Mouse (Mus musculus) testis, adult 2 months (tissue): ENCODE results near the gene Nfix.

Source experiments
- CTCF ChIP-seq: fragments of 200-500 bp; IDR thresholded peaks from 2 replicates; pipeline ENCODE4 v1.5.1; 2012; ENCODE audit warnings: low read depth, mild to moderate bottlenecking, inconsistent platforms, low read length, moderate library complexity; ENCODE audit not compliant: control insufficient read depth, insufficient read depth, insufficient replicate concordance
- POLR2A ChIP-seq: fragments of 200-500 bp; IDR thresholded peaks from 2 replicates; pipeline ENCODE4 v1.6.1; 2012; ENCODE audit warnings: low read depth, mild to moderate bottlenecking, inconsistent platforms, low read length, moderate library complexity; ENCODE audit not compliant: control insufficient read depth

- TF ChIP-seq POLR2A (no peak), CTCF (no peak)
Measured at GRCm38 (mm10) chr8:84775621-84776113, 24.5 kb downstream of the Nfix start.
